Mouse (Mus musculus) left cerebral cortex, postnatal 36 days (tissue): ENCODE results near the gene Megf6. TPM values are rescaled to one million over a fixed set of nuclear protein-coding genes. Genes with fewer than 3 reads are reported as not detected.

ENCODE experiments used
- DNase-seq, 2 experiments: peaks; one replicate each; pipeline ENCODE4 v3.0.0; 2021 to 2022; ENCODE audit warnings: low spot score in 2 of 2, mixed read lengths in 1 of 2
- intact Hi-C: fragments of 180-260 bp; cut with DNase I; formaldehyde crosslinking; loops from one replicate; pipeline ENCODE4 v1.15.1; 2025
- total RNA-seq, 2 experiments: library from RNA; stranded (reverse); gene quantifications; 2 replicates each; pipeline ENCODE4 v1.2.3; 2021

Megf6 gene
- total RNA-seq, 2 experiments from 2014 or later: 3.4 to 3.9 TPM

DNA sequence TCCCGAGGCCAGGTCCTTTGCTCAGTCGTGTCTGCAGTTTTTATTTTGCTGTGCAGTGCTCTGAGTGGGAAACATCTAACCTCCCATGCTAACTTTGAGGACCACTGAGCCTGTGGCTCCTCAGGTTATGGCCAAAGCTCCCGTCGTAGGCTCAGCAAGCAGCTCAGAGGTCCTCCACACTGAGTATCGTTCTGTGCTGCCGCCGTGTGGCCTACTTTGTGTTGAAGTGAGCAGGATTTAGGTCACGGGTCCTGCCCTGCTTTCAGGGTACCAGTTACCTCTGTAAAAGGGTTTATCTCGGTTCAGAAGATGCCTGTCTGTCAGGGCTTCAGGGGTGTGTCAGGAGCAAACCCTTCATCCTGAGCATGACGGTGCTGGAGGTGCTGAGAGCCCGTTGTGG, 70.1 kb downstream of the Megf6 start:
- DNase-seq: no peak
- intact Hi-C loops: no loop called here

DNA sequence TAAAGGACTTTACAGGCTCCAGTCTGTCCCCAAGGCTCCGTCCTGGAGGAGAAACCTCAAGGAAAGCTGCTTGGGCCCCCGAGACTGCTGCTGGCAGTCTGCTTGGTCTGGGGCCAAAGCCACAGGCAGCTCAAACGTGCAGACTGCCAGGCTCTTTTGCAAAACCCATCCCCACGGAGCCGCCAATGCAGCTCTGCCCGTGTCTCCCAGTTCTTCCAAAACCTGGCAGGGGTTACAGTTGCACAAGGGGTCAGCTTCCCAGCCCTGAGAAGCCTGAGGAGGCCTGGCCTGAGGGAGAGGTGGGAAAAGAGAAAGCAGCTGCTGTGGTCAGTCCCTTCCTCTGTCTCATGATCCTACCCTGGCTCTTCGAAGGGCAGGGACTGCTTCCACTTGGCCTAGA, 74.8 kb downstream of the Megf6 start:
- DNase-seq: no peak
- intact Hi-C loops: no loop called here

DNA sequence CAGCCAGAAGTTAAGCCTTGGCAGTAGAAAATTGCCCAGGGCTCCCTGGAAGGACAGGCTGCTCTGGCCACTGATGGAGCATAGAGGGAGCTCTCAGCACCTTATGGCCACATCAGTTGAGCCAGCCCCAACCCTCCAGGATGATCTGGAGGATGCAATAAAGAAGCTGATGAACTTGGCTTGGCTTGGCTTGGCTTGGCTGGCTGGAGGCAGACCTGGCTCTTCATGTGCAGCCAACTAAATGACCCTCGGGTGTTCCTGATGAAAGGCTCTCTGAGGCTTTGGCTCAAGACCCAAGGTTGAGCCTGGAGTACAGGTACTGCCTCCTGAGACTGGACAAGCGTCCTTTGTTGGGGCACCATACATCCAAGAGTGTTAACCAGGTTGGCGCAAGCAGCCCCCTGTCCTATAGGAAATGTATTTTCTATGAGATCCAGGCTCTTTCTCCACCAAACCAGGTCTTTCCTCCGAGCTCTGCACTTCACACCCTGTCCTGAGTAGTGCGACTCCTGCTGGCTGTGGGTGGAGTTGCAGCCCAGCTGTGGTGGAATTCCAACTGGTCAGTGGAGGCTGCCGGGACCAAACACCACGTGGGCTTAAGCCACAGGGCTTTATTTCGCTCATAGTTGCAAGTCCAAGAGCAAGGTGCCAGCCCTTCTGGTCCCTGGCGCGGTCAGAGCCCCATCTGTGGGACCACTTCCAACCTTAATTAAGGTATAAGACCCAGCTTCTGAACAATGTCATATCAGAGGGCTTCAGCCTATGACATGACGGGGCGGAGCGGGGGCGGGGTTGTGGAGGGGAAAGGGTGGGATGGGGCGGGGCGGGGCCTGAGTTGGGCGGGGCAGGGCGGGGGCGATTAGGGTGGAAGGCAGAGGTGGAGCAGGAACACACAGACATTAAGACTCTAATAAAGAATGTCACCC, 75.8 kb downstream of the Megf6 start:
- intact Hi-C loops: no loop called here
- peak; percentile 30 to 39 for DNase-seq

- no peak for DNase-seq
- intact Hi-C loops: no loop called here
Observed at GRCm38 (mm10) chr4:154247207-154248091, 76.9 kb downstream of the Megf6 start.

- intact Hi-C loops: no loop called here
- no peak for DNase-seq
Observed at GRCm38 (mm10) chr4:154248092-154248805, 77.7 kb downstream of the Megf6 start.

- no peak for DNase-seq
- intact Hi-C loops: no loop called here
Observed at GRCm38 (mm10) chr4:154249316-154249715, 78.8 kb downstream of the Megf6 start.

GRCm38 (mm10) chr4:154252537-154253255, 82.2 kb downstream of the Megf6 start:
- peak; percentile 47 to 51 for DNase-seq
- intact Hi-C loops: no loop called here

- no peak for DNase-seq
- intact Hi-C loops: no loop called here
Observed at GRCm38 (mm10) chr4:154260755-154261154, 90.2 kb downstream of the Megf6 start.

- DNase-seq: no peak
- intact Hi-C loops: no loop called here
Observed at GRCm38 (mm10) chr4:154262071-154262470, 91.5 kb downstream of the Megf6 start.

DNA sequence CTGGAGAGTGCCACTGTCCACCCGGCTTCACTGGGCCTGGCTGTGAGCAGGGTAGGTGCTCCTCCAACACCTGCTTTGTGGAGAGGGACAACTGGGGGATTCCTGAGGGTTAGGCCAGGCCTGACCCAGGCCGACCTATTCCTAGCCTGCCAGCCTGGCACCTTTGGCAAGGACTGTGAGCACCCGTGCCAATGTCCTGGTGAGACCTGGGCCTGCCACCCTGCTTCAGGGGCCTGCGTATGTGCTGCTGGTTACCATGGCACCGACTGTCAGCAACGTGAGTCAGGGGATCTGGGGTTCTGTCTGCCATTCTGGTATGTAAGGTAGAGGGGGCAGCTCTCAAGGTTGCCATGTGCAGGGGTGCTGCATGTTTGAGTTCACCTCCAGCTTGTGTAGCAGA, 97.0 kb downstream of the Megf6 start:
- intact Hi-C loops: no loop called here
- no peak for DNase-seq

DNA sequence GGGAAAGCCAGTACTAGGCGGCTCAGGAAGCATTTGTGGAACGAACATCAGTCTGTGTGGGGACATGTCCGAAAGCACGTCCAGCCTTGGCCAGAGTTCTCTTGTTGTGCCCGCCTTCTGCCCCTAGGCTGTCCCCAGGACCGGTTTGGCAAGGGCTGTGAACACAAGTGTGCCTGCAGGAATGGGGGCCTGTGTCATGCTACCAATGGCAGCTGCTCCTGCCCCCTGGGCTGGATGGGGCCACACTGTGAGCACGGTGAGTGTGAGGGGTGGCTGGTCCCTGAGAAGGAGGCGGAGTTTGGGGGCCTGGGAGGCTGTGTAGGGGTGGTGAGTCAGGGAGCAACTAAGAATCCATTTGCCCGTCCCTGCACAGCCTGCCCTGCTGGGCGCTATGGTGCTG, 99.0 kb downstream of the Megf6 start:
- DNase-seq: no peak
- intact Hi-C loops: no loop called here

DNA sequence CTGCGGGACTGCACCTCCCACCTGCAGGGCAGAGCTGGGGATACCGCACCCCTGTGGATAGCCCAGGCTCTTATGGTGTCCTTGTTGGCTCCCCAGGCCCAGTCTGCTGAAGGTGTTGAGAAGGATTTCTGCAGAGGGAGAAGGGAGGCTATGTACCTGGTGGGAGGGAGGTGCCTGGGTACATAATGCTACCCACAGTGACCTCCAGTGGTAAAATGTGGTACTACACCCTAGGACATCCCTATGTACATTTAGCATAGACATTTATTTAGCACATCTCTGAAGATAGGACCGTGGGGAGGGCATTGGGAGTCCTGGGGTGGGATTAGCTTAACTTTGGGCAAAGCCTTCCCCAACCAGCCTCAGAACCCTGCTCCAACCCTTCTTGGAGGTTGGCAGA, 102.5 kb downstream of the Megf6 start:
- intact Hi-C loops: no loop called here
- DNase-seq: peak in 1 of 2 experiments; percentile 23

DNA sequence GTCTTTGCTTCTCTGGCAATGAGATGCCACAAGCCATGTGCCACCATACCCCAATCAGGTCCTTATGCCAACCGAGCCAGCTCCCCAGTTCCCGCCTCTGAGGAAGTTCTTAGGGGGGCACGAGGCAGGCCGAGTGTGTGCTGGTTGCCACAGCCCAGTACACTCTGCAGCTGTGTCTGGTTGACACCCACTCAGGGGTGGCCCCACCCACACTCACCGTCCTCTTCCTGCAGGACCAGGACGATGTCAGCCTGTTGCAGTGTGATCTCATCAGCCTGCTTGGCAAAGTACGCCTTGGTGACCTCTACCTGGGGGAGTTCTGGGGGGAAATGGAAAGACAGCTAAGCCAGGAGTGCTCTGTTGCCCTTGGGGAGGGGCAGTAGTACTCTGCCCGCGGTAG, 109.0 kb downstream of the Megf6 start:
- DNase-seq: no peak
- intact Hi-C loops: no loop called here

- intact Hi-C loops: no loop called here
- DNase-seq: no peak
Observed at GRCm38 (mm10) chr4:154283671-154284070, 113.1 kb downstream of the Megf6 start.

GRCm38 (mm10) chr4:154293735-154294201, 123.2 kb downstream of the Megf6 start:
- DNase-seq: no peak
- intact Hi-C loops: no loop called here

- DNase-seq: no peak
- intact Hi-C loops: no loop called here
Observed at GRCm38 (mm10) chr4:154294262-154294731, 123.8 kb downstream of the Megf6 start.

GRCm38 (mm10) chr4:154297761-154298160, 127.2 kb downstream of the Megf6 start:
- DNase-seq: no peak
- intact Hi-C loops: no loop called here

GRCm38 (mm10) chr4:154299541-154300271, 129.2 kb downstream of the Megf6 start:
- DNase-seq: no peak
- intact Hi-C loops: loop anchor here (5.0 kb wide), 2 partner anchors 132 to 232 kb away; no protein-coding TSS in a partner anchor
